Mouse (Mus musculus): ENCODE results near the gene Gng4.

DNA sequence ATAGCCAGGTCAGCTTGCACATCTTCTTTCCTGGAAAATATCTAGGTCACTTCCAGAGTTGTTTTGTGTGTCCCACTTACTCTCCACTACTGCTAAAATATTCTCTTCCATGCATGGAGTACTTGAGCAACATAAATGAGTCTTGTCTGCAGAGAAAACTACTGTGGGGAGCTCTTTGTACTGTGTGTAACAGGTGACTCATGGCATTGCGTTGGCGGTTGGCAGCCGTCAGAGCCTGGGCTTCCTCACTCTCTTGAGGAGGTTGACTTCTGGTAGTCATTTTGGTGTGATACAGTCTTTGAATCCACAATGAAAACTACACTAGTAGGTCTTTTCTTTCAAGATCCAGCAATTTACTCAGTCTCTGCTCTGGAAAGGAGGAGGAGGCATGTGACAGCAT lies 8.1 kb downstream of the Gng4 start:
- TF ChIP-seq CTCF (IDR thresholded peaks at IDR 0.05; ENCODE audit: low read depth) (no peak), EP300 (IDR thresholded peaks at IDR 0.05; ENCODE audit: low read depth) (no peak)
